Mouse (Mus musculus) embryonic facial prominence, embryonic 14.5 days (tissue): ENCODE results near the gene Rtel1. TPM values are rescaled to one million over a fixed set of nuclear protein-coding genes. Genes with fewer than 3 reads are reported as not detected.

Source experiments
- ATAC-seq: fragments of 200-750 bp; cut with Nextera tagmentation; 2 replicates; pipeline ENCODE4 v1.8.0; 2017; ENCODE audit warnings: low read depth, moderate number of reproducible peaks, moderate TSS enrichment
- DNase-seq: peaks from one replicate; pipeline ENCODE4 v3.0.0-alpha.2; 2015; ENCODE audit warnings: low spot score
- H3K27ac ChIP-seq: fragments of 300-500 bp; sonication (generic); replicated peaks from 2 replicates; pipeline ENCODE4 v1.5.1; 2014; ENCODE audit warnings: low read depth, mild to moderate bottlenecking, low read length, moderate library complexity
- H3K27me3 ChIP-seq: fragments of 300-500 bp; sonication (generic); replicated peaks from 2 replicates; pipeline ENCODE4 v1.6.1; 2014; ENCODE audit warnings: low read length; ENCODE audit not compliant: control insufficient read depth, insufficient read depth
- H3K36me3 ChIP-seq: fragments of 300-500 bp; sonication (generic); 2 replicates; pipeline ENCODE4 v1.6.1; 2014; ENCODE audit warnings: low read length, mixed read lengths; ENCODE audit not compliant: control insufficient read depth, insufficient read depth
- H3K4me1 ChIP-seq: fragments of 300-500 bp; sonication (generic); 2 replicates; pipeline ENCODE4 v1.6.1; 2014; ENCODE audit warnings: antibody characterized with exemption, low read length; ENCODE audit not compliant: control insufficient read depth, insufficient read depth
- H3K4me2 ChIP-seq: fragments of 300-500 bp; sonication (generic); 2 replicates; pipeline ENCODE4 v1.6.1; 2014; ENCODE audit warnings: low read depth, mild to moderate bottlenecking, low read length, moderate library complexity, mixed read lengths
- H3K4me3 ChIP-seq: fragments of 300-500 bp; sonication (generic); 2 replicates; pipeline ENCODE4 v1.5.1; 2014; ENCODE audit warnings: low read depth, mild to moderate bottlenecking, low read length
- H3K9ac ChIP-seq: fragments of 300-500 bp; sonication (generic); 2 replicates; pipeline ENCODE4 v1.6.1; 2014; ENCODE audit warnings: low read depth, mild to moderate bottlenecking, low read length, moderate library complexity, mixed read lengths
- H3K9me3 ChIP-seq: fragments of 300-500 bp; sonication (generic); 2 replicates; pipeline ENCODE4 v1.6.1; 2016; ENCODE audit warnings: low read length; ENCODE audit not compliant: control insufficient read depth
- WGBS: fragments of 180-500 bp; shearing (Covaris S2); extraction: QIAGEN DNeasy Blood & Tissue Kit; methylation state at CpG from one replicate; pipeline ENCODE4 v1.1.7; 2014; 5-methylcytosine and 5-hydroxymethylcytosine counted together
- polyA plus RNA-seq: library from polyadenylated mRNA; unstranded; fragments of >200 nt; fragmentation: Nextera tagmentation; extraction: Ambion mirVana; gene quantifications from 2 replicates; pipeline ENCODE4 v1.2.1, GENCODE M21; 2014

Gene Rtel1
- polyA plus RNA-seq, 1 experiment from 2014 or later: 37.1 TPM

GRCm38 (mm10) chr2:181340426-181340825 lies 20.9 kb downstream of the Rtel1 start:
- Histone ChIP-seq H3K27ac (no peak overlapping the region), H3K4me2 (no peak overlapping the region), H3K9ac (no peak overlapping the region), H3K4me3 (no peak overlapping the region), H3K27me3 (no peaks in the 10 kb centered on the region), H3K4me1 (no peaks in the 10 kb centered on the region), H3K36me3 (peaks cover 88% of the 10 kb centered on the region), H3K9me3 (no peaks in the 10 kb centered on the region)
- ATAC-seq: peak; percentile 79; the same call in 1 of the 2 replicates
- DNase-seq: peak; percentile 43
- WGBS: 78% methylated on average over 4 of the region's 4 CpGs

- no peaks in the 10 kb centered on the region for H3K9me3 ChIP-seq
- no peaks in the 10 kb centered on the region for H3K4me1 ChIP-seq
- no peak overlapping the region for H3K4me2 ChIP-seq
- H3K36me3 ChIP-seq: peaks cover 84% of the 10 kb centered on the region
- no peak overlapping the region for H3K9ac ChIP-seq
- no peaks in the 10 kb centered on the region for H3K27me3 ChIP-seq
- WGBS: 93% methylated on average over 6 of the region's 6 CpGs
- ATAC-seq (no peak), DNase-seq (no peak)
- H3K27ac ChIP-seq: no peak overlapping the region
- no peak overlapping the region for H3K4me3 ChIP-seq
Observed at GRCm38 (mm10) chr2:181342766-181343165, 23.2 kb downstream of the Rtel1 start.

GRCm38 (mm10) chr2:181356780-181357179 lies 37.2 kb downstream of the Rtel1 start:
- DNase-seq (no peak), ATAC-seq (no peak)
- Histone ChIP-seq H3K27ac (no peak overlapping the region), H3K36me3 (peaks cover 79% of the 10 kb centered on the region), H3K4me2 (no peak overlapping the region), H3K27me3 (no peaks in the 10 kb centered on the region), H3K9ac (no peak overlapping the region), H3K4me1 (no peaks in the 10 kb centered on the region), H3K4me3 (no peak overlapping the region), H3K9me3 (no peaks in the 10 kb centered on the region)
- WGBS: 73% methylated on average over 3 of the region's 3 CpGs

- DNase-seq (no peak), ATAC-seq (no peak)
- 91% methylated on average over 3 of the region's 3 CpGs for WGBS
- no peak overlapping the region for H3K27ac ChIP-seq
- H3K4me1 ChIP-seq: peaks cover 22% of the 10 kb centered on the region
- H3K27me3 ChIP-seq: no peaks in the 10 kb centered on the region
- H3K4me3 ChIP-seq: peak overlapping the region; percentile 89
- H3K9me3 ChIP-seq: no peaks in the 10 kb centered on the region
- H3K36me3 ChIP-seq: peaks cover 57% of the 10 kb centered on the region
- H3K4me2 ChIP-seq: peak overlapping the region; percentile 76
- peak overlapping the region; percentile 90 for H3K9ac ChIP-seq
Observed at GRCm38 (mm10) chr2:181363946-181364345, 44.4 kb downstream of the Rtel1 start.

GRCm38 (mm10) chr2:181364487-181364859 lies 44.9 kb downstream of the Rtel1 start:
- WGBS: 11% methylated on average over 14 of the region's 14 CpGs

GRCm38 (mm10) chr2:181364860-181365596 lies 45.5 kb downstream of the Rtel1 start, which contains the start of the genes Zgpat and Arfrp1:
Gene Zgpat, plus strand, starts transcription at chr2:181364928.
Gene Arfrp1, minus strand, starts transcription at chr2:181365404.
- WGBS: under 1% methylated on average over 29 of the region's 71 CpGs
- H3K9ac ChIP-seq: peak within 1 kb of the TSS; percentile 90
- peak; percentile 92 for ATAC-seq

More at GRCm38 (mm10) chr2:181364487-181364859, 44.9 kb downstream of the Rtel1 start:
- ATAC-seq (no peak), DNase-seq (no peak)
- H3K4me2 ChIP-seq: peak overlapping the region; percentile 76
- no peaks in the 10 kb centered on the region for H3K9me3 ChIP-seq
- no peaks in the 10 kb centered on the region for H3K27me3 ChIP-seq
- peak overlapping the region; percentile 84; the same call in 1 of the 2 replicates for H3K27ac ChIP-seq
- H3K9ac ChIP-seq: peak overlapping the region; percentile 90
- peaks cover 57% of the 10 kb centered on the region for H3K36me3 ChIP-seq
- H3K4me3 ChIP-seq: peak overlapping the region; percentile 89
- H3K4me1 ChIP-seq: peaks cover 22% of the 10 kb centered on the region

GRCm38 (mm10) chr2:181365655-181366075 lies 46.1 kb downstream of the Rtel1 start:
- DNase-seq (peak; percentile 11), ATAC-seq (peak; percentile 9)
- Histone ChIP-seq H3K36me3 (peaks cover 53% of the 10 kb centered on the region), H3K27me3 (no peaks in the 10 kb centered on the region), H3K27ac (peak overlapping the region; percentile 84), H3K4me1 (peaks cover 22% of the 10 kb centered on the region), H3K9ac (peak overlapping the region; percentile 90), H3K9me3 (no peaks in the 10 kb centered on the region), H3K4me2 (peak overlapping the region; percentile 76), H3K4me3 (peak overlapping the region; percentile 89)
- WGBS: 0% methylated on average over 14 of the region's 20 CpGs

More at GRCm38 (mm10) chr2:181364860-181365596, 45.5 kb downstream of the Rtel1 start, which contains the start of the genes Zgpat and Arfrp1:
- Histone ChIP-seq H3K4me1 (peaks cover 22% of the 10 kb centered on the region), H3K9me3 (no peaks in the 10 kb centered on the region), H3K4me3 (peak within 1 kb of the TSS; percentile 89), H3K36me3 (peaks cover 57% of the 10 kb centered on the region), H3K27ac (peak within 1 kb of the TSS; percentile 84), H3K4me2 (peak within 1 kb of the TSS; percentile 76), H3K27me3 (no peaks in the 10 kb centered on the region)
- peak; percentile 91 for DNase-seq

- peaks cover 17% of the 10 kb centered on the region for H3K4me1 ChIP-seq
- H3K27me3 ChIP-seq: no peaks in the 10 kb centered on the region
- H3K36me3 ChIP-seq: peaks cover 21% of the 10 kb centered on the region
- no peak overlapping the region for H3K9ac ChIP-seq
- no peak overlapping the region for H3K4me3 ChIP-seq
- DNase-seq (no peak), ATAC-seq (no peak)
- H3K9me3 ChIP-seq: no peaks in the 10 kb centered on the region
- no peak overlapping the region for H3K27ac ChIP-seq
- H3K4me2 ChIP-seq: no peak overlapping the region
- WGBS: 97% methylated on average over 5 of the region's 5 CpGs
Observed at GRCm38 (mm10) chr2:181370001-181370400, 50.5 kb downstream of the Rtel1 start.
